Mouse (Mus musculus): Measurements from ENCODE around the gene Gpnmb. TPM values are rescaled to one million over a fixed set of nuclear protein-coding genes. Genes with fewer than 3 reads are reported as not detected.

The Gpnmb gene
- polyA plus RNA-seq, 1 experiment from 2014 or later: 1.1 TPM

- peak; percentile 96 for DNase-seq (ENCODE audit: extremely low spot score, low spot score)
- Histone ChIP-seq H3K9me3 (no peaks in the 10 kb centered on the region), H3K4me1 (peaks cover 22% of the 10 kb centered on the region), H3K27ac (peak within 1 kb of the TSS; percentile 92), H3K36me3 (replicated peaks) (peaks cover 9% of the 10 kb centered on the region; the same call in 1 of the 2 replicates), H3K27me3 (ENCODE audit: poor library complexity, severe bottlenecking) (no peaks in the 10 kb centered on the region), H3K4me3 (peak within 1 kb of the TSS; percentile 97)
- WGBS: under 1% methylated on average over 49 of the region's 49 CpGs
Measured at GRCm38 (mm10) chr6:49073304-49074116, 37.2 kb downstream of the Gpnmb start, which contains the start of gene Malsu1. TSS of gene Malsu1 (plus strand) at chr6:49073795.

- Histone ChIP-seq H3K4me3 (peak overlapping the region; percentile 97), H3K4me1 (peaks cover 22% of the 10 kb centered on the region), H3K27ac (peak overlapping the region; percentile 92), H3K36me3 (replicated peaks) (peaks cover 12% of the 10 kb centered on the region; the same call in 1 of the 2 replicates), H3K27me3 (ENCODE audit: poor library complexity, severe bottlenecking) (no peaks in the 10 kb centered on the region), H3K9me3 (no peaks in the 10 kb centered on the region)
- no peak for DNase-seq (ENCODE audit: extremely low spot score, low spot score)
- WGBS: 1% methylated on average over 19 of the region's 19 CpGs
Measured at GRCm38 (mm10) chr6:49074117-49074490, 37.8 kb downstream of the Gpnmb start.

GRCm38 (mm10) chr6:49077894-49078293, 41.5 kb downstream of the Gpnmb start:
- Histone ChIP-seq H3K9me3 (no peaks in the 10 kb centered on the region), H3K4me3 (no peak overlapping the region), H3K27me3 (ENCODE audit: poor library complexity, severe bottlenecking) (no peaks in the 10 kb centered on the region), H3K27ac (no peak overlapping the region), H3K36me3 (replicated peaks) (peaks cover 33% of the 10 kb centered on the region), H3K4me1 (peaks cover 22% of the 10 kb centered on the region)
- no peak for DNase-seq (ENCODE audit: extremely low spot score, low spot score)
- 88% methylated on average over 2 of the region's 2 CpGs for WGBS

GRCm38 (mm10) chr6:49079313-49079712, 43.0 kb downstream of the Gpnmb start:
- Histone ChIP-seq H3K36me3 (replicated peaks) (peaks cover 47% of the 10 kb centered on the region), H3K4me1 (peaks cover 14% of the 10 kb centered on the region), H3K27ac (no peak overlapping the region), H3K4me3 (no peak overlapping the region), H3K27me3 (ENCODE audit: poor library complexity, severe bottlenecking) (no peaks in the 10 kb centered on the region), H3K9me3 (no peaks in the 10 kb centered on the region)
- 86% methylated on average over 1 of the region's 1 CpGs for WGBS
- no peak for DNase-seq (ENCODE audit: extremely low spot score, low spot score)

DNA sequence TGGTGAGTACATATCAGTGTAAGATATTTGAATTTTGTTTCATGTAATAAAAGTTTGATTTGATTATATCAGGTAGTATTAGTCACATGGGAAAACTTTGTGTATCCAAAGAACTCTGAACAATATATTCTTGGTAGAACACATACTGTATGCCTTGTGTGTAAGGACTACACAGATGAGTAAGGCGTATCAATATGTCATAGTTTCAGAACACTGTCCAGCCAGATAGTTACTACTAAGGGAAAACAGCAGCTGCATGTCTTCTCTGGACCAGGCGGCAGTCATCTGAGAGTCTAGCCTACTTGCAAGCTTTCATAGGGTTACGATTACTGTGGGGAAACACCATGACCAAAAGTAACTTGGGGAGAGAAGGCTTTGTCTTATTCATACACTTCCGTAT, 46.7 kb downstream of the Gpnmb start:
- Histone ChIP-seq H3K4me3 (no peak overlapping the region), H3K4me1 (no peaks in the 10 kb centered on the region), H3K9me3 (no peaks in the 10 kb centered on the region), H3K36me3 (replicated peaks) (peaks cover 78% of the 10 kb centered on the region), H3K27me3 (ENCODE audit: poor library complexity, severe bottlenecking) (no peaks in the 10 kb centered on the region), H3K27ac (no peak overlapping the region)
- no peak for DNase-seq (ENCODE audit: extremely low spot score, low spot score)
- 95% methylated on average over 4 of the region's 4 CpGs for WGBS

GRCm38 (mm10) chr6:49094968-49095367, 58.6 kb downstream of the Gpnmb start:
- H3K27me3 ChIP-seq (ENCODE audit: poor library complexity, severe bottlenecking): no peaks in the 10 kb centered on the region
- no peak overlapping the region for H3K4me3 ChIP-seq
- 91% methylated on average over 10 of the region's 10 CpGs for WGBS
- H3K36me3 ChIP-seq (replicated peaks): peaks cover 100% of the 10 kb centered on the region
- H3K4me1 ChIP-seq: no peaks in the 10 kb centered on the region
- H3K9me3 ChIP-seq: no peaks in the 10 kb centered on the region
- H3K27ac ChIP-seq: no peak overlapping the region
- DNase-seq (ENCODE audit: extremely low spot score, low spot score): no peak

GRCm38 (mm10) chr6:49096421-49096820, 60.1 kb downstream of the Gpnmb start:
- H3K36me3 ChIP-seq (replicated peaks): peaks cover 100% of the 10 kb centered on the region

DNA sequence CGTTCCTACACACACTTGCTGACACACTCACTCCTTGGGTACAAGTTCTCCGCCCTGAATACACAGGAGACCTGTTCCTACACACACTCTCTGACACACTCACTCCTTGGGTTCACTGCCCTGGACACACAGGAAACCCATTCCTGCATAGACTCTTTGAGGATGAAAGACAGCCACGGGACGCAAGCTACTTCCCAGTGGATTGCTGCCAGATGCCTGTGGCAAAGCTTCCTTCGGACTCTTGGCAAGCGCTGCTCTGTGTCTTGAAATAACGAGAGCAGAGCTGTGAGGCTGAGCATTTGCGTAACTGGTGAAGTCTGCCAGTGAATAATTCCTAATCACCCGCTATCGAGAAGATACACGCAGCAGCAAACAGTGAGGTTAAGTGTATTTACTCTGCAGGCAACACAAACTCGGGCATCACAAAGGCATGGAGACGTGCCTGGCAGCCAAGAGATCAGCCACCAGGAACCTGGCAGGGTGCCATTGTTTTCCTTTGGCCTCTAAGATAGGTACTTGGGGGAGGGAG, 60.7 kb downstream of the Gpnmb start:
- H3K36me3 ChIP-seq (replicated peaks): peaks cover 100% of the 10 kb centered on the region
- H3K27me3 ChIP-seq (ENCODE audit: poor library complexity, severe bottlenecking): no peaks in the 10 kb centered on the region
- no peaks in the 10 kb centered on the region for H3K9me3 ChIP-seq
- no peak overlapping the region for H3K4me3 ChIP-seq
- no peak overlapping the region for H3K27ac ChIP-seq
- H3K4me1 ChIP-seq: no peaks in the 10 kb centered on the region
- no peak for DNase-seq (ENCODE audit: extremely low spot score, low spot score)
- WGBS: 79% methylated on average over 13 of the region's 13 CpGs

More at GRCm38 (mm10) chr6:49096421-49096820, 60.1 kb downstream of the Gpnmb start:
- 96% methylated on average over 7 of the region's 7 CpGs for WGBS
- Histone ChIP-seq H3K4me1 (no peaks in the 10 kb centered on the region), H3K27ac (no peak overlapping the region), H3K9me3 (no peaks in the 10 kb centered on the region), H3K27me3 (ENCODE audit: poor library complexity, severe bottlenecking) (no peaks in the 10 kb centered on the region), H3K4me3 (no peak overlapping the region)
- DNase-seq (ENCODE audit: extremely low spot score, low spot score): no peak

DNA sequence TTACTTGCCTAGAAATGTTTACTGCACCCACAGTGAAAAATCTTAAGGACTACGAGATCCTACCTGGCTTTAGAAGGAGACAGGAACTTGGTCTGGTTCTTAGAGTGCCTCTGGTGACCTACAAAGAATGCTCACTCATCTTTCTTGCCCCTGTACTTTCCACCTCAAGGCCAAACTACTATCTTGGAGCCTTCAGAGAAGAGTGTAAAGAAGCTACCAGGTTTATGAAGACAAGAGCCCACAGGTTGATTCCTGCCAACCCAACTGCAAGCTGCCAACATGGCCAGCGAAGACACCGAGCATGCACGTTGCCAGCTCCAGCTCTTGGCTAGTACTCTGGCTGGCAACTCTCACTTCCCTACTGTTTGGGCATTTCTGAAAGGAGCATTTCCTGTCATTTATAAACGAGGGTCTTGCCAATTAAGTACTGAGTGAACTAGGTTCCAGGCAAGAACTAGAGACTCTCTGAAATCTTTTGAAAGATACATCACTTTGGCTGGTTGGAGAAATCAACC, 61.3 kb downstream of the Gpnmb start:
- 89% methylated on average over 5 of the region's 5 CpGs for WGBS
- Histone ChIP-seq H3K27ac (no peak overlapping the region), H3K9me3 (no peaks in the 10 kb centered on the region), H3K4me1 (no peaks in the 10 kb centered on the region), H3K27me3 (ENCODE audit: poor library complexity, severe bottlenecking) (no peaks in the 10 kb centered on the region), H3K4me3 (no peak overlapping the region), H3K36me3 (replicated peaks) (peaks cover 100% of the 10 kb centered on the region)
- DNase-seq (ENCODE audit: extremely low spot score, low spot score): no peak

GRCm38 (mm10) chr6:49099086-49099485, 62.7 kb downstream of the Gpnmb start:
- Histone ChIP-seq H3K36me3 (replicated peaks) (peaks cover 100% of the 10 kb centered on the region), H3K9me3 (no peaks in the 10 kb centered on the region), H3K27ac (no peak overlapping the region), H3K4me3 (no peak overlapping the region), H3K4me1 (no peaks in the 10 kb centered on the region), H3K27me3 (ENCODE audit: poor library complexity, severe bottlenecking) (no peaks in the 10 kb centered on the region)
- no peak for DNase-seq (ENCODE audit: extremely low spot score, low spot score)
- WGBS: 86% methylated on average over 1 of the region's 1 CpGs

DNA sequence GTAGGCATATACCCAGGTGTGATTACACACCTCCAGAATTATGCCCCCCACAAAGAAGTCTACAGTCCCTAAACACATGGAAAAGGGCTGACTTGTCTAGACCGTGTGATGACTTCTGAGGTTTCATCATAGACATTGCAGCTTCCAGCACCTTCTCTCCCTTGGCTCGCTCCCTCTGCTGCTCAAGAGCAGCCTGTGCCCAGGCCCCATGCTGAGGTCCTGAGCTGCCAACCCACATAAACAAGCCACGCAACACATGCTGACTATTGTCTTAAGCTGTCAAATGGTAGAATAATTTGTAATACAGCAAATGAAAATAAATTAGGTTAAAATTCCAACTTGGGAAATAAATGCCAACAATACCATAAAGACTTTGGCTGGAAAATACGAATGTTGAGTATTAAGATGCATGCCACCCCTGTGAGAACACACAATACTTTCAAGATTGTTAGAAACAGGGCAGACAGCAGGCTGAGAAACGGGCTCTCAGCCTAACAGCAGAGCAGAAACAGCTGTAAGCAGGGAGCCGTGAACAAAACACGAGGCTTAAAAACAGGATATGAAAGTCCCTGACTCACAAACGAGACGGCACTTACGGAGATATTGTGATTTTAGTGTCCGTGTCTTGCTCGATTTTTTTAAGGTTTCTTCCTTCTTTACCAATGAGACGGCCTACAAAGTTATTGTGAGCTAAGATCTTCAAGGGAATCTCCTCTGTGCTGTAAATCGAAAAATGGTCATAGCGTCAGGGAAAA, 70.6 kb downstream of the Gpnmb start:
- no peak for DNase-seq (ENCODE audit: extremely low spot score, low spot score)
- Histone ChIP-seq H3K36me3 (replicated peaks) (peaks cover 99% of the 10 kb centered on the region), H3K4me1 (no peaks in the 10 kb centered on the region), H3K4me3 (no peak overlapping the region), H3K9me3 (no peaks in the 10 kb centered on the region), H3K27ac (no peak overlapping the region), H3K27me3 (ENCODE audit: poor library complexity, severe bottlenecking) (no peaks in the 10 kb centered on the region)
- WGBS: 93% methylated on average over 15 of the region's 15 CpGs

DNA sequence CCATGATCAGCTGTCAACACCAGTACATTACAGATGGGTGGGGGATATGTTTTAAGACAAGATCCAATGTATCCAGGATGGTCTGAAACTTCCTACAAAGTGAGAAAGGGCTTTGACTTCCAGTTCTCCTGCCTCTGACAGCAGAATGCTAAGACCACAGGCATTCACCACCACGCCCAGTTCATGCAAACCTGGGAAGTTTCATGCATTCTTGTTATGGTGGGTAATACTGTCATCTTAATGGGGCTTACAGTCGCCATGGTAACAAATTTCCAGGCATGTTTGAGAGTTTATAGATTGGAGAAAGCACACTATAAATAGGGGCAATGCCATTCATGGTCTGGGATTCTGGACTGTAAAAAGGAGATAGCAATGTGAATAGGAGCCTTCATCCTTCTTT, 72.8 kb downstream of the Gpnmb start:
- no peaks in the 10 kb centered on the region for H3K27me3 ChIP-seq (ENCODE audit: poor library complexity, severe bottlenecking)
- no peaks in the 10 kb centered on the region for H3K9me3 ChIP-seq
- H3K4me3 ChIP-seq: no peak overlapping the region
- peaks cover 95% of the 10 kb centered on the region for H3K36me3 ChIP-seq (replicated peaks)
- H3K27ac ChIP-seq: no peak overlapping the region
- no peaks in the 10 kb centered on the region for H3K4me1 ChIP-seq
- 98% methylated on average over 2 of the region's 2 CpGs for WGBS
- DNase-seq (ENCODE audit: extremely low spot score, low spot score): no peak

GRCm38 (mm10) chr6:49113895-49114294, 77.5 kb downstream of the Gpnmb start:
- Histone ChIP-seq H3K4me1 (no peaks in the 10 kb centered on the region), H3K27me3 (ENCODE audit: poor library complexity, severe bottlenecking) (no peaks in the 10 kb centered on the region), H3K4me3 (no peak overlapping the region), H3K27ac (no peak overlapping the region), H3K36me3 (replicated peaks) (peaks cover 94% of the 10 kb centered on the region), H3K9me3 (no peaks in the 10 kb centered on the region)
- 92% methylated on average over 7 of the region's 7 CpGs for WGBS
- DNase-seq (ENCODE audit: extremely low spot score, low spot score): no peak

Data from forebrain, embryonic 10.5 days (tissue).